Mouse (Mus musculus): ENCODE measurements around the gene Zfp664.

Gene Zfp664

DNA sequence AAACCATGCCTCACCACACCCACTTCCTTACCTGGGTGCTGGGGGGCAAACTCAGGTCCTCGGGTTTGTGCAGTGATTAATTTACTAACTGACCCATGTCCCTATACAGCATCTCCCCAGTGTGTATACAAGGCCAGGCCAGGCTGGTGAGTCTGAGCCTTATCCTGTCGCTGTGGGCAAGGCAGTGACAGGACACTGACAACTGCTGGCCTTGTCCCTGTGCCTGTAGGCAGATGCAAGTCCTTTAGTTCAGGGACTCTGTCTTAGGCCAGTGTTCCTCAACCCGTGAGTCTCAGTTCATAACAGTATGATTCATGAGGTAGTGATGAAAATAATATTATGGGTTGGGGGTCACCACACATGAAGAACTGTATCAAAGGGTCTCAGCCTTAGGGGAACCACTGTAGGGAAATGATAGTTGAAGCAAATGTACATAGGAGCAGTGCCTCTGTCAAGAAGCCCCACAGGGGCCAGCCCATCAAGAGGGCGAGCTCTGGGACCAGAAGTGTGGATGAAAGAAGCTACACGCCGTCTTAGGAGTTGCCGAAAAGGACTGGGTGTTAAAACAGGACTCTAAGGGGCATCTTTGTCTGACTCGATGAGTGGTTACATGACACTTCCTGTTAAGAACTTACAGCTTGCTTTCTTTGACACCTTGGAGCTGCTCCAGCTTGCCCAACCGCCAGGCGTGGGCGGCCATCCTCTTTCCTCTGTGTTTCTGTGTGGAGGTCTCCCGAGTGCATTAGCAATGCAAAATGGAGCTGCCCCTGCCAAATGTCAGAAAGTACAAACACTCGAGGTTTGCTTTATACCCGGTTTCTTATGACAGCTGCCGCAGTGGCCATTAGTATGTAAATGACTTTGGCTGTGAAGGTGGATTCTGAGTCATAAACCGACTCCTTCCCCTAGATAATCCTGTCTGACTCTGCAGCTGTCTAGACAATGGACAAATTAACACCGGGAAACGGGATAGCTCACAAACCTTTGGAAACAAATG, 60.2 kb downstream of the Zfp664 start:
- DNase-seq (ENCODE audit: low spot score) = peak; percentile 28

DNA sequence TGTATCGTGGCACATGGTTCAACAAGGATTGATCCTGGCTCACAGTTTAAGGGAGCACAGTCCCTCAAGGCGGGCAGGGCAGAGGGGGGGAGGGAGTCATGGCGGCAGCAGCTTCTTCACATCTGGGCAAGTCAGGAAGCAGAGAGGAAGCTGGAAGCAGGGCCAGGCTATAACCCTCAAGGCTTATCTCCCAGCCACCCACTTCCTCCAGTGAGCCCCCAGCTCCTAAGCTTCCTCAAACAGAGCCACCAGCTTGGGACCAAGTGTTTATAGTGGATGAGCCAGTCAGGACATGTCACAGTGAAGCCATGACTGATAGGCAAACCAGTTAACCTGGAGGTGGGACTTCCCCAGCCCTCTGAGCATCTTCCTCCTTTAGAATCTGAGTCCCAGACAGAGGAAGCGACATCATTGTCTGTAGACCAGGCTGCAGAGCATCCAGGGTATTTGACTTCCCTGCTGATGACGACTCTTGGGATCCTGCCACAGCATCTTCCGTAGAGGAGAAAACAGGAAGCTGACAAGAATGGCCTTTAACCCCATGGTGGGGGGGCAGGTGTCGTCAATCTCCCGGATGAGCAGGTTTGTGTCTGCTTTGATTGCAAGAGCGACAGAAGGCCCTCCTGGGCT, 67.0 kb downstream of the Zfp664 start:
- no peak for DNase-seq (ENCODE audit: low spot score)

DNA sequence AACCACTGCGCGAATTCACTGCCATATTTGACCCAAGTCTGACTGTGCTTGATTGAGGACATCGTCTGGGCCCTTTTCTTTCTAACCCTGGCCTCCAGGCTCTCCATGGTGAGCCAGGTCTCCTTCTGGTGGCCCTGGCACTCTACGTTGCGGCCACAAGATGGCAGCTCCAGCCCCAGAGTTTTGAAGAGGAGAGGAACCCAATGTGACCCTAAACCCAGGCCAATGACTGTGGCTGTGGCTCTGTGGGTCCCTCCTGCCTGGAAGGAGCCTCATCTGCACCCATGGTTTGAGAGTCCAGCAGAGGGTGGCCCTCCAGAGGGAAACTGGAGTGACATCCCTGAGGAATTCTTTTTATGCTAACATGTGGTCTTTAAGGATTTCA, 67.6 kb downstream of the Zfp664 start:
- DNase-seq (ENCODE audit: low spot score) = peak; percentile 78

DNA sequence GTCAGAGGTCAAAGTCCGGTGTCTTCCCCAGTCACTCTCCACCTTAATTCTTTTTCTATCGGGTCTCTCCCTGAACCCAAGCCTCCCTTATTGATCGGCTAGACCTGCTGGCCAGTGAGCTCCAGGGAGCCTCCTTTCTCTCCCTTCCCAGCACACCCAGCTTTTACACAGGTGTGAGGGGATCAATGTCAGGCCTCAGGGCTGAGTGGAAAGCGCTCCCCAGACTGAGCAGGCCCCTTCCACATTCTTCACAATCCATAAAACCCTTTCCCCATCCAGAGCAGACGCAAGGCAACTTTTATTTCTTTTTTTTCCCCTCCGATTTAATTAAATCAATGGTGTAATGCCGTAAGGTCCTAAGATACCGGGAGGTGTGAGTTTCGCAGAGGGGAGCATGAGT, 68.1 kb downstream of the Zfp664 start:
- DNase-seq (ENCODE audit: low spot score) = no peak

DNA sequence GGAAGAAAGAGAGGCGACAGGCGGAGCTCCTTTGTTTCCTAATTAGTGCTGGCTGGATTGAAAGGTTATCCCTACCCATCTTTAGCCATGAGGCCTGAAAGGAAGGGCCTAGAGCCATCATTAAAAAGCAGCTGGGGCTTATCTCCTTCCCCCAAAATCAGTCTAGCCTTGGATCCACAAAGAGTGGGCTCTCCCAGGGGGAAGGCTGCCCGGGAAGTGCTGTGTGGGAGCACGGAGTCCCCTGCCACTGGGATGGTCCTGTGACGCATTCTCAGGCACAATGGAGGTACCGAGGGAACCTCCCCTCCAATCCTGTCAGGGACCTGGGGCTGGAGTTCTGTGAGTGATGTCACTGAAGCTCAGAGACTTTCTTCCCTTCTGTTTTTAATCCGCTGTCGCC, 68.6 kb downstream of the Zfp664 start:
- peak; percentile 69 for DNase-seq (ENCODE audit: low spot score)

DNA sequence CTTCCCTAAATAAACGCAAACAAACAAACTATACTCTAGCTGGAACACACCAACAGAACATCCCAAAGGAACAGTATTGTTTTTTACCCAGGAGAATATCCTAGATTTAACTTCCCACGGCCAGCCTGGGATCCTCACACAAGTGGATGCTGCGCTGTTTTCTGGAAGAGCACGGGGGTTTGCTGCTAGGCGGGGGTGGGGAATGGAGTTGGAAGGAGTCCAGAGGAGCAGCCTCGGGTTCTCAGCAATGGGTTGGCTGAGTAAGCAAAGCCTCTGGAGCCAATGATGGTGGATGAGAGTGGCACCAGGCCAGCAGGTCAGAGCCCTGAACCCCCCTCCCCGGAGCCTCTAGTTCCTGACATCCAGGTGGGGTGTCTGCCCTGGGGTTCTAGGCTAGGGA, 72.1 kb downstream of the Zfp664 start:
- no peak for DNase-seq (ENCODE audit: low spot score)

DNA sequence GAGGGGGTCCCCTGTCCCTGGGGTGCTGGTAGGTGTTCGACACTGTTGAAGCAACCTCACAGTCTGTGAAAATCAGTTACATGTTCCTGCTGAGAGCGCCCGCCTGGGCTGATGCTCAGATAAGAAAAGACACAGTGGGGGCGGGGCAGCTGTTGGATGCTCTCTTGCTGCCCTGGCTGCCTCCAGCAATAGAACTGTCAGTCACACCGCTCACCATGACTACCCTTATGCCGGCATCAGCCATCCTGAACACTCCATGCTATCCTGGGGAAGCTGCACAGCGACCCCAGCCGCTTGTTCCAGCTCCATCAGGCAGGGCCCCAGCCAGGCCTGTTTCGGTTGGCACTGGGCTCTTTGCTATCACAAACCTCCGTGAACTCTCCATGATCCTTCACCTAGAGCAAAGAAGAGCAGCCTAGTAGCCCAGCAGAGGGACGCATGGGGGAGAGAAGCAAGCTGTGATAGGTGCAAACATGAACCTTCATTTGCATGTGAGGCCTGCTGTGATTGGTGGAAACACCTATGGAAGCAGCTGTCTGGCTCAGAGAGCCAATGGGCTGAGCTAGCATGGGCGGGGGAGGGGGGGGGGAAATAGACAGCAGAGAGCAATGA, 80.8 kb downstream of the Zfp664 start:
- no peak for DNase-seq (ENCODE audit: low spot score)

DNA sequence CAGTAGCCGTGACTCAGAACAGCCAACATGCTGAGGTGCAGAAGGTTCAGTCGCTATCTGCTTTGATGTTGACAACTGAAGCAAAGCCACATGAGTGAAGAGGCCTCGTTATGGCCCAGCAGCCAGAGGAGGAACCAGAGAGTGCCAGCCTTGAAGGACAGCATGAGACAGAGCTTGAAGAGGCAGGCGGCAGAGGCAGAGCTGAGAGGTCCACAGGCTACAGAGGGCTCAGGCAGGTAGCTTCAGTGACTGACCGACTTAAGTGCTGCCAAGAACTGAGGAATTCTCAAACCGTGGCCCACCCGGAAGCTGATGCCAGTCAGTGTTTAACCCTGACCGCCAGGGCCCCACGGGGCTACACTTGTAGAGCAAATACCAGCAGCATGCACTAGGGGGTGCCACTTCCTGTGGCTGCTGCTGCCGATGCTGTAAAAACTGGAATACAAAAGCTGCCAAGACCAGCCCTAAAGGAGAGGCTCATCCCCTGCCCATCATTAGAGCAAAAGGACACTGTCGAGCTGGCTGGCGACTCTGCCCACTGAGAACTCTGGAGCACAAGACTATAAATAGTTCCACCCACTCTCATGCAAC, 81.4 kb downstream of the Zfp664 start:
- peak; percentile 44 for DNase-seq (ENCODE audit: low spot score)

DNA sequence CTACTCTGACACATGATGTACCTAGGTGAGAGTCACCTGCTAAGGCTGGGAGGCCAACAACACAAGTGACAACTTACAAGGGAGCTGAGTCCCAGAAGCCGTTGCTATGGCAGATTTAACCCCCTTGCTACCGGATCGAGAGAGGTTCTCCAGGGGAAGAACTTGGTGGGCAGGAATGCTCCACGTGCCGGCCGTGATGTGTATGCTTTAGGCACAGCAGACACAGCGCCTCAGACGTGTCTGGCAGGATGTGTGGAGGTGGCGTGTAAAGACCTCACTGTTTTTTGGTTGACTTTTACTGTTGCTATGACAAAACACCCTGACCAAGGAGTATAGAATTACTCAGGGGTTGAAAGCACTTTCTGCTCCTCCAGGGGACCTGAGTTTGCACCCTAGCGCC, 81.9 kb downstream of the Zfp664 start:
- DNase-seq (ENCODE audit: low spot score) = no peak

DNA sequence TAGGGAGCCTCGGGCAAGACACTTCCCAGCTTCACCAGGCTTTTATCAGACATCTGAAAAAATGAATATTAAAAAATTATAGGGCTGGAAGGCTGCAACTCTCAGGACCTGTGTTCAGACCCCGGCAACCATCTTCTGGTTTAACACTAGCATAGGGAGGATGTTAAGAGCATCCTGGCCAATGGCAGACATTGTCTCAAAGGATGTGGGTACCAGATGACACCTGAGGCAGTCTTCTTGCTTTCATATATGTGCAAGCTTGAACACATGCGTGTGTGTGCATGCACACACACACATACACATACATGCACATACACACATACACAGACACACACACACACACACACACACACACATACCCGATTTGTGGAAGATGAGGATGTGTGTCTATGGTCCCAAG, 82.6 kb downstream of the Zfp664 start:
- no peak for DNase-seq (ENCODE audit: low spot score)

DNA sequence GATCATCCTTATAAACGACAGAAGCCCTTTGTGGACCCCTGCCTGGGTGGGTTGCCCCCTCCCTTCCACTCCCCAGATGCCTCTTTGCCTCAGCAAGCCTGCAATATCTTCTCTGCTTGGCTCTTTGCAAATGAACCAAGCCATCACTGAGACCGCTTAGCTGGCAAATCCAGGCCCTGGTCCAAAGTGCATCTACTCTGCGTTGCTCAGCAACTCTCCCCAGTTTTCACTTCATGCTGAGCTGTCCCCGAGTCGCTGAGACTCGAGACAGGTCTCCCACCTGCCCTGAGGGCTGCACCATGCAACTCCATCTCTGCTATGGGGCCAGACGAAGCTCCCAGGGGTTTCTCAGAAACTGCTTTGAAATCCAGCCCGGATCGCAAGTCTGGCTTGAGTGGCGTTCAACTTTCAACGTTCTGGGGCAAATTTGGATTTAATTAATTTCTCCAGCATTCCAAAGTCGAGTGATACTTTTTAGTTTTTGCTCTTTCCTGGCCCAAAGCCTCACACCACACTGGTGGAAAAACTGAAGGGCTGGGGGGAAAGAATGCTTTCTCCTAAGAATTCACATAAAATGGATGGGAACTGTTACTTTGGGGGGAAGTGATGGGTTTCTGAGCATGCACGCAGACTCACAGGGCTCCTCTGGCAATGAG, 88.3 kb downstream of the Zfp664 start:
- DNase-seq (ENCODE audit: low spot score) = no peak

DNA sequence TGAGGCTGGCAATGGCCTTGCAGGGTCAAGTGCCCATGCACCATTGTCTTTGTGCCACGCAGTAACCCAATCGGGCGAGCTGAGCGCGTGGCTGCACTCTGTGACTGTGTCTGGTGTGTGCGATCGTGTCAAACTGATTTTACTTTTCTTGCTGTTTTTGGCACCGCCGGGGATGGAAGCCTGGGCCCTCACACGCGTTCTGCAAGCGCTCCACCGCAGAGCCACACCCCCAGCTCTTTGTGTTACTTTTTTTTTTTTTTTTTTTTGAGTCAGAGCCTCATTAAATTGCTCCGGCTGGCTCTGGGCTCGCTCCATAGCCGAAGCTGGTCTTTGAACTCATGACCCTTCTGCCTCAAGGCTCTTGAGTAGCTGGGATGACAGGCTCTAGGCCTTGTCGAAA, 88.8 kb downstream of the Zfp664 start:
- no peak for DNase-seq (ENCODE audit: low spot score)
